Mouse (Mus musculus) forebrain, embryonic 11.5 days (tissue): ENCODE results near the gene H2afy2. TPM values are rescaled to one million over a fixed set of nuclear protein-coding genes. Genes with fewer than 3 reads are reported as not detected.
A peak's percentile ranks its signal among the peaks of the same experiment; 100 is the strongest.

Source experiments
- ATAC-seq: fragments of 200-750 bp; cut with Nextera tagmentation; replicated peaks from 2 replicates; pipeline ENCODE4 v1.8.0; 2017; ENCODE audit warnings: moderate TSS enrichment; ENCODE audit not compliant: low FRiP score
- DNase-seq: peaks from one replicate; pipeline ENCODE4 v3.0.0-alpha.2; 2017; ENCODE audit warnings: low spot score
- H3K27ac ChIP-seq: fragments of 300-500 bp; sonication (generic); 2 replicates; pipeline ENCODE4 v1.5.1; 2014; ENCODE audit warnings: low read depth, low read length
- H3K27me3 ChIP-seq: fragments of 300-500 bp; sonication (generic); 2 replicates; pipeline ENCODE4 v1.6.1; 2014; ENCODE audit warnings: mild to moderate bottlenecking, low read length, mixed read lengths; ENCODE audit not compliant: control insufficient read depth, insufficient read depth
- H3K36me3 ChIP-seq: fragments of 300-500 bp; sonication (generic); 2 replicates; pipeline ENCODE4 v1.6.1; 2014; ENCODE audit warnings: mild to moderate bottlenecking, low read length, moderate library complexity, mixed read lengths; ENCODE audit not compliant: control insufficient read depth, insufficient read depth
- H3K4me1 ChIP-seq: fragments of 300-500 bp; sonication (generic); replicated peaks from 2 replicates; pipeline ENCODE4 v1.6.1; 2014; ENCODE audit warnings: low read length, mixed read lengths; ENCODE audit not compliant: control insufficient read depth, insufficient read depth
- H3K4me2 ChIP-seq: fragments of 300-500 bp; sonication (generic); 2 replicates; pipeline ENCODE4 v1.6.1; 2014; ENCODE audit warnings: low read depth, mild to moderate bottlenecking, low read length, moderate library complexity, mixed read lengths; ENCODE audit not compliant: severe bottlenecking
- H3K4me3 ChIP-seq: fragments of 300-500 bp; sonication (generic); 2 replicates; pipeline ENCODE4 v1.5.1; 2014; ENCODE audit warnings: low read depth, low read length
- H3K9ac ChIP-seq: fragments of 300-500 bp; sonication (generic); 2 replicates; pipeline ENCODE4 v1.6.1; 2014; ENCODE audit warnings: low read length
- H3K9me3 ChIP-seq: fragments of 300-500 bp; sonication (generic); 2 replicates; pipeline ENCODE4 v1.6.1; 2016; ENCODE audit warnings: low read length, mixed read lengths; ENCODE audit not compliant: control insufficient read depth
- WGBS: fragments of 180-500 bp; shearing (Covaris S2); extraction: QIAGEN DNeasy Blood & Tissue Kit; methylation state at CpG from one replicate; pipeline ENCODE4 v1.1.7; 2014; 5-methylcytosine and 5-hydroxymethylcytosine counted together
- polyA plus RNA-seq: library from polyadenylated mRNA; unstranded; fragments of >200 nt; fragmentation: Nextera tagmentation; extraction: Ambion mirVana; gene quantifications from 2 replicates; pipeline ENCODE4 v1.2.1, GENCODE M21; 2014

Gene H2afy2
- polyA plus RNA-seq, 1 experiment from 2014 or later: 266 TPM

GRCm38 (mm10) chr10:61745133-61745532 is 38.8 kb downstream of the H2afy2 start:
- 93% methylated on average over 4 of the region's 4 CpGs for WGBS

DNA sequence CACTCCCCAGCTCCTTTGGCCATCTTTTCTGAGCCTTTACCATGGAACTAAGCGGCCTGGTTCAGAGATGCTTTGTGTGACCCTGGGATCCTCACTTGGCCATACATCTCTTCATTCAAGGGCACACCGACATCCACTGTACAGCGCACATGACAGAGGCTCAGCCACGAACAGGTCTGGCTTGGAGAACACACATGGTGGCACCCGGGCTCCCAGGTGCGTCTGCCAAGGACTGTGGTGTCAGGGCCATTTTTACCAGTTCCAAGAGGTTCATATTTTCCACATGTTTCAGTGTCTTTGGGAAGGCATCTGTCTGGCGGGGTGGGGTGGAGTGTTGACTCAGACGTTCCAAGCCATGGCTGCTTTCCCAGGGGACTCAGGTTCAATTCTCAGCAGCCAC is 41.6 kb downstream of the H2afy2 start:
- no peak overlapping the region for H3K27ac ChIP-seq
- H3K27me3 ChIP-seq: no peaks in the 10 kb centered on the region
- H3K4me1 ChIP-seq: no peaks in the 10 kb centered on the region
- H3K4me2 ChIP-seq: no peak overlapping the region
- H3K4me3 ChIP-seq: no peak overlapping the region
- ATAC-seq: no peak
- H3K36me3 ChIP-seq: peaks cover 38% of the 10 kb centered on the region
- no peak for DNase-seq
- no peak overlapping the region for H3K9ac ChIP-seq
- WGBS: 94% methylated on average over 8 of the region's 8 CpGs
- H3K9me3 ChIP-seq: peaks cover 3% of the 10 kb centered on the region; the same call in 1 of the 2 replicates

More at GRCm38 (mm10) chr10:61745133-61745532, 38.8 kb downstream of the H2afy2 start:
- Histone ChIP-seq H3K27ac (no peak overlapping the region), H3K36me3 (peaks cover 47% of the 10 kb centered on the region), H3K9ac (no peak overlapping the region), H3K4me3 (no peak overlapping the region), H3K4me2 (no peak overlapping the region), H3K9me3 (peaks cover 3% of the 10 kb centered on the region; the same call in 1 of the 2 replicates), H3K27me3 (no peaks in the 10 kb centered on the region), H3K4me1 (no peaks in the 10 kb centered on the region)
- no peak for ATAC-seq
- DNase-seq: peak; percentile 67

DNA sequence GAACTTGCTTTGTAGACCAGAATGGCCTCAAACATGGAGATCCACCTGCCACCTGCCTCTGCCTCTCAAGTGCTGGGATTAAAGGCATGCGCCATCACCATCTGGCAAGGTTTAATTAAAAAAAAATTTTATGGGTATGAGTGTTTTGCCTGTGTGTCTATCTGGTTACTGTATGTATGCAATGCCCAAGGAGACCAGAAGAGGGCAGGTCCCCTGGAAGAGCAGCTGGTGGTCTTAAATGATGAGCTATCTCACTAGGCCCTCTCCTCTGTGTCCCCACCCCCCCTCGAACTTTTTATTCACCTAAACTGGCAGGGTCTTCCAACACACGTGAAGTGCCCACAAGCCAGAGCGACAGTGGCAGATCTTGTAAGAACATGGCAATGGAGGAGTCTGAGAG is 42.1 kb downstream of the H2afy2 start:
- H3K4me1 ChIP-seq: no peaks in the 10 kb centered on the region
- no peak for ATAC-seq
- H3K9me3 ChIP-seq: peaks cover 3% of the 10 kb centered on the region; the same call in 1 of the 2 replicates
- H3K36me3 ChIP-seq: peaks cover 33% of the 10 kb centered on the region
- DNase-seq: no peak
- no peaks in the 10 kb centered on the region for H3K27me3 ChIP-seq
- H3K9ac ChIP-seq: no peak overlapping the region
- no peak overlapping the region for H3K4me2 ChIP-seq
- H3K4me3 ChIP-seq: no peak overlapping the region
- 86% methylated on average over 4 of the region's 4 CpGs for WGBS
- no peak overlapping the region for H3K27ac ChIP-seq

DNA sequence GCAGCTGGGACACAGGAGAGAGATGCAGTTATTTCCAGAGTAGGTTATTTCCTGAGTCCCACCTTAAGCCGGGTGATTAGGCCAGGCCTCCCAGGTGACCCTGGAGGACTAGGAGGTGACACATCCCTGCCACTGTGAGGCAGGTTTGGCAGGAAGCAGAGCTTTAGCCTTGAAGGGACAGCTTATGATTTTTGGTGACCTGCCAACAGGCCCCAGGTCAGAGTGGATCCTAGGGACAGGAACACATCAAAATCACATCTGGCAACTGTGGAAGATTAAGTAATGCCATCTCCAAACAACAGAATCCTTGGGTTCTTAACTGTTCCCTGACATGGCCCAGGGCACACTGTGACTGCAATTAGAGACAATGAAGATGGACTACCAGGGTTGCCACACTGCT is 42.6 kb downstream of the H2afy2 start:
- no peaks in the 10 kb centered on the region for H3K4me1 ChIP-seq
- H3K4me2 ChIP-seq: no peak overlapping the region
- no peak overlapping the region for H3K27ac ChIP-seq
- no peak overlapping the region for H3K9ac ChIP-seq
- H3K36me3 ChIP-seq: peaks cover 27% of the 10 kb centered on the region
- H3K27me3 ChIP-seq: no peaks in the 10 kb centered on the region
- WGBS: 96% methylated on average over 1 of the region's 1 CpGs
- no peak overlapping the region for H3K4me3 ChIP-seq
- ATAC-seq (no peak), DNase-seq (no peak)
- H3K9me3 ChIP-seq: peaks cover 3% of the 10 kb centered on the region; the same call in 1 of the 2 replicates

DNA sequence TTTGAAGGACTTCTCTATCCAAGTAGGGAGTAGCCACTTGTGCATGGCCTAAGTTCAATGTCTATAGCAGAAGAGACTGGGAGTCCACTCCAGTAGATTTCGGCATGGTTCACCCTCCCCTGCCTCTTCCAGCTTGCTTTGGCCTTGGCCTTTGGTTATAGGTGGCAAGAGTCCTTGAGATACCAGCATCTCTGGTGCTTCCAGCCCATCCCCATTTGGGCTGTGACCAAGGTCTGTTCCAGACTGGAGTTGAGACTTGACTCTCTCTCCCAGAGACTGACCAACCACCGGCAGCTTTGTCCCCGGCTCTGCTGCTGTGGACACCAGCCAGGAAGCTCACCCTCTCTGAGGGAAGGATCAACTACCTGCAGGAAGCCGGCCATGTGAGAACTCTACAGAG is 45.8 kb downstream of the H2afy2 start:
- Histone ChIP-seq H3K4me1 (no peaks in the 10 kb centered on the region), H3K27ac (no peak overlapping the region), H3K27me3 (no peaks in the 10 kb centered on the region), H3K36me3 (peaks cover 5% of the 10 kb centered on the region; the same call in 1 of the 2 replicates), H3K9me3 (no peaks in the 10 kb centered on the region), H3K9ac (no peak overlapping the region), H3K4me2 (no peak overlapping the region), H3K4me3 (no peak overlapping the region)
- DNase-seq (no peak), ATAC-seq (no peak)
- WGBS: 97% methylated on average over 4 of the region's 4 CpGs

DNA sequence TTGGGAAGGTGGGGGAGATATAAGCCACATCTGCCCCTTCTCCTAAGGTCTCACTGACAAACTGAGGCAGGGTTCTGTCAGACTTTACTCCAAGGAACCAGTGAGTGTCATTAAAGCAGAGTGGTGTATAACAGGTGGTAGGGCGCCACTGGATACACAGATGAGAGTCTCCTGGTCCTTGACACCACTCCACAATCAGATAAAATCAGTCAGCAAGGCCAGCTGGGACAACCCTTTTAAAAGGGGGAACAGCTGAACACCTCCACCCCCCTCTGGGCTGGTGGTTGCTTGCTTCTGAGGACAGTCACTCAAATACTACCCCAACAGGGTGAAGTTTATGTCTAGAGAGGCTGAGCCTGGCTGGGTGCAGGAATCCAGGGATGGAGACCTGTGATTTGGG is 46.4 kb downstream of the H2afy2 start:
- no peaks in the 10 kb centered on the region for H3K4me1 ChIP-seq
- WGBS: 90% methylated on average over 1 of the region's 1 CpGs
- no peak overlapping the region for H3K4me3 ChIP-seq
- H3K9ac ChIP-seq: no peak overlapping the region
- no peak for DNase-seq
- H3K27me3 ChIP-seq: no peaks in the 10 kb centered on the region
- H3K4me2 ChIP-seq: no peak overlapping the region
- no peak for ATAC-seq
- no peaks in the 10 kb centered on the region for H3K9me3 ChIP-seq
- H3K36me3 ChIP-seq: peaks cover 5% of the 10 kb centered on the region; the same call in 1 of the 2 replicates
- H3K27ac ChIP-seq: no peak overlapping the region

GRCm38 (mm10) chr10:61736671-61737078 is 47.3 kb downstream of the H2afy2 start:
- no peak for ATAC-seq
- Histone ChIP-seq H3K9me3 (no peaks in the 10 kb centered on the region), H3K4me1 (no peaks in the 10 kb centered on the region), H3K9ac (no peak overlapping the region), H3K27ac (no peak overlapping the region), H3K27me3 (no peaks in the 10 kb centered on the region), H3K4me2 (no peak overlapping the region), H3K36me3 (peaks cover 2% of the 10 kb centered on the region; the same call in 1 of the 2 replicates), H3K4me3 (no peak overlapping the region)
- 84% methylated on average over 10 of the region's 10 CpGs for WGBS
- no peak for DNase-seq

DNA sequence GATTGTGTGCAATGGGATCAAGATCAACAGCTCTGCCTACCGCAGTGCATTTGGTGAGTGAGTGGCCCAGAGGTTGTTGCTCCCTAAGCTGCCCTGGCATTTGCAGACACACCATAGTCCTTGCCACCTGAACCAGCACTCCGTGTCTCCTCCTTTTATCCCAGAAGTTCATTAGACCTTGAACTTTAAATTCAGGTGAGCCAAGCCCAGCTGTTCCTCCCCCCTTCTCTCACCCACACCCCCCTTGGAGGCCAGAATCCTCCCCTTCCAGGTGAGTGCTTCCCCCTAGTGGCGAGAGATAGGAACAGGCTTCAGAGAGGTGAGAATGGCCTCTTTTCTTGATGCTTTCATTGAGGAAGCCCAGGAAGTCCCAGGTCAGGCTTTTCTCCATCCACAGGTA is 49.6 kb downstream of the H2afy2 start:
- Histone ChIP-seq H3K9me3 (no peaks in the 10 kb centered on the region), H3K4me1 (no peaks in the 10 kb centered on the region), H3K27ac (no peak overlapping the region), H3K36me3 (no peaks in the 10 kb centered on the region; the same call in 1 of the 2 replicates), H3K4me2 (no peak overlapping the region), H3K9ac (no peak overlapping the region), H3K27me3 (no peaks in the 10 kb centered on the region), H3K4me3 (no peak overlapping the region)
- ATAC-seq: no peak
- WGBS: 40% methylated on average over 3 of the region's 3 CpGs
- no peak for DNase-seq

- no peaks in the 10 kb centered on the region for H3K27me3 ChIP-seq
- no peaks in the 10 kb centered on the region for H3K9me3 ChIP-seq
- no peaks in the 10 kb centered on the region for H3K4me1 ChIP-seq
- no peaks in the 10 kb centered on the region for H3K36me3 ChIP-seq
- WGBS: 95% methylated on average over 6 of the region's 6 CpGs
- DNase-seq (no peak), ATAC-seq (no peak)
- H3K27ac ChIP-seq: no peak overlapping the region
- H3K4me2 ChIP-seq: no peak overlapping the region
- H3K4me3 ChIP-seq: no peak overlapping the region
- no peak overlapping the region for H3K9ac ChIP-seq
Measured at GRCm38 (mm10) chr10:61730171-61730570, 53.8 kb downstream of the H2afy2 start.
